Mouse (Mus musculus): ENCODE data around the gene Kdm2a. TPM values are rescaled to one million over a fixed set of nuclear protein-coding genes. Genes with fewer than 3 reads are reported as not detected.

Gene Kdm2a
- polyA plus RNA-seq, 1 experiment, result 20.3 TPM

- H3K27me3 ChIP-seq (ENCODE audit: control insufficient read depth, insufficient read depth, insufficient read length), result no peaks in the 10 kb centered on the region
- H3K79me2 ChIP-seq (ENCODE audit: control insufficient read depth, insufficient read depth), result no peaks in the 10 kb centered on the region
- no peak within 1 kb of the TSS for H3ac ChIP-seq (ENCODE audit: control insufficient read depth, insufficient read length)
- peak within 1 kb of the TSS; percentile 18 for H3K4me3 ChIP-seq
- no peaks in the 10 kb centered on the region for H3K36me3 ChIP-seq (ENCODE audit: control insufficient read depth, insufficient read depth)
- TF ChIP-seq REST (IDR thresholded peaks at IDR 0.05; ENCODE audit: insufficient read depth, insufficient read length) (no peak), TCF3 (IDR thresholded peaks at IDR 0.05; ENCODE audit: insufficient read length, low read depth) (no peak), POLR2A (IDR thresholded peaks at IDR 0.05; ENCODE audit: insufficient read length, low read depth) (peak; percentile 19), CEBPB (IDR thresholded peaks at IDR 0.05; ENCODE audit: insufficient read depth, poor library complexity, severe bottlenecking) (no peak), MYOG (IDR thresholded peaks at IDR 0.05; ENCODE audit: control insufficient read depth in 1 of 3, insufficient read depth in 1 of 3, insufficient read length in 2 of 3, low read depth in 2 of 3) (peak in 1 of 3 experiments; percentile 26), MYOD1 (IDR thresholded peaks at IDR 0.05; ENCODE audit: control insufficient read depth in 1 of 3, insufficient read length in 2 of 3, low read depth in 2 of 3) (no peak), USF1 (IDR thresholded peaks at IDR 0.05; ENCODE audit: low read depth) (no peak), POLR2AphosphoS2 (IDR thresholded peaks at IDR 0.05; ENCODE audit: insufficient read length, low read depth) (peak; percentile 16), TCF12 (IDR thresholded peaks at IDR 0.05; ENCODE audit: insufficient read depth, poor library complexity, severe bottlenecking) (no peak), E2F4 (IDR thresholded peaks at IDR 0.05; ENCODE audit: insufficient read depth) (no peak), SRF (IDR thresholded peaks at IDR 0.05; ENCODE audit: control insufficient read depth, insufficient read length, low read depth) (no peak), MAX (IDR thresholded peaks at IDR 0.05; ENCODE audit: low read depth) (no peak)
- H3K4me2 ChIP-seq (ENCODE audit: low read depth), result peak within 1 kb of the TSS; percentile 19
Observed at GRCm38 (mm10) chr19:4282898-4283553, 115.1 kb downstream of the Kdm2a start, which contains the start of gene Ankrd13d. Gene Ankrd13d, minus strand, starts transcription at chr19:4283137.

DNA sequence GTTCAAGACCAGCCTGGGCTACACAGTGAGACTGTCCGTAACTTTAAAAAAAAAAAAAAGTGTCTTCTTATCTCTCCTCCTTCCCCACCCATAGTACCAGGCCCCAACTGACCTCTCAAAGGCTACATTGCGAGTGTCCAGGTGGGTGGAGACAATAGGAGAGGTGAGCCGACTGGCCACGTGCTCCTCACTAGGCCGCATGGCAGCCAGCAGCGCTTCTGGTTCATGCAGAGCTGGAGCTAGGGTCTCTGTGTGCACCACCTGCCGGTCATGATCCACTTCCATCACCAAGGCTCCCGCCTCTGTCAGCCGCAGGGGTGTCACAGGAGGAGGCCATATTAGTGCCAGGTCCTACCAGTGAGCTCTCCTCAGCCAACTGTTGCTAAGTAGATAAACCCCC lies 117.7 kb downstream of the Kdm2a start:
- H3K36me3 ChIP-seq (ENCODE audit: control insufficient read depth, insufficient read depth), result no peaks in the 10 kb centered on the region
- H3K4me3 ChIP-seq, result no peak overlapping the region
- no peak overlapping the region for H3ac ChIP-seq (ENCODE audit: control insufficient read depth, insufficient read length)
- H3K79me2 ChIP-seq (ENCODE audit: control insufficient read depth, insufficient read depth), result no peaks in the 10 kb centered on the region
- no peaks in the 10 kb centered on the region for H3K27me3 ChIP-seq (ENCODE audit: control insufficient read depth, insufficient read depth, insufficient read length)
- TF ChIP-seq MYOG (IDR thresholded peaks at IDR 0.05; ENCODE audit: control insufficient read depth in 1 of 3, insufficient read depth in 1 of 3, insufficient read length in 2 of 3, low read depth in 2 of 3) (no peak), SRF (IDR thresholded peaks at IDR 0.05; ENCODE audit: control insufficient read depth, insufficient read length, low read depth) (no peak), MYOD1 (IDR thresholded peaks at IDR 0.05; ENCODE audit: control insufficient read depth in 1 of 3, insufficient read length in 2 of 3, low read depth in 2 of 3) (no peak), POLR2A (IDR thresholded peaks at IDR 0.05; ENCODE audit: insufficient read length, low read depth) (no peak), E2F4 (IDR thresholded peaks at IDR 0.05; ENCODE audit: insufficient read depth) (no peak), REST (IDR thresholded peaks at IDR 0.05; ENCODE audit: insufficient read depth, insufficient read length) (no peak), POLR2AphosphoS2 (IDR thresholded peaks at IDR 0.05; ENCODE audit: insufficient read length, low read depth) (no peak)
- H3K4me2 ChIP-seq (ENCODE audit: low read depth), result no peak overlapping the region

DNA sequence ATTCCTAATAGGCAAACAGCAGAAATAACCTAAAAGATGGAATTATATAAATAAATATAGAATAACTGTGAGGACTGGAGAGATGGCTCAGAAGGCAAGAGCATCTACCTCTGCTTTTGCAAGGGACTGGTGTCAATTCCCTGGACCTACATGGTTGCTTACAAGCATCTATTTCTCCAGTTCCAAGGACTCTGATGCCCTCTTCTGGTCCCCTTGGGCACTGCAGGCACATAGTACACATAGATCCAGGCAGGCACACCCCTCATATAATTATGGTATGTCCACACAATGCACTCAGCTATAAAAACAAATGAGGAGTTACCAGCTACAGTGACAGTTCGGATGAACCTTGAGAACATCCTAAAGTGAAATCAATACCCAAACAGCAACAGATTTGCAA lies 118.6 kb downstream of the Kdm2a start:
- no peak overlapping the region for H3ac ChIP-seq (ENCODE audit: control insufficient read depth, insufficient read length)
- no peaks in the 10 kb centered on the region for H3K79me2 ChIP-seq (ENCODE audit: control insufficient read depth, insufficient read depth)
- H3K4me2 ChIP-seq (ENCODE audit: low read depth), result no peak overlapping the region
- TF ChIP-seq MYOD1 (IDR thresholded peaks at IDR 0.05; ENCODE audit: control insufficient read depth in 1 of 3, insufficient read length in 2 of 3, low read depth in 2 of 3) (no peak), TCF12 (IDR thresholded peaks at IDR 0.05; ENCODE audit: insufficient read depth, poor library complexity, severe bottlenecking) (no peak), USF1 (IDR thresholded peaks at IDR 0.05; ENCODE audit: low read depth) (no peak), POLR2AphosphoS2 (IDR thresholded peaks at IDR 0.05; ENCODE audit: insufficient read length, low read depth) (no peak), POLR2A (IDR thresholded peaks at IDR 0.05; ENCODE audit: insufficient read length, low read depth) (no peak), MAX (IDR thresholded peaks at IDR 0.05; ENCODE audit: low read depth) (no peak), REST (IDR thresholded peaks at IDR 0.05; ENCODE audit: insufficient read depth, insufficient read length) (no peak), MYOG (IDR thresholded peaks at IDR 0.05; ENCODE audit: control insufficient read depth in 1 of 3, insufficient read depth in 1 of 3, insufficient read length in 2 of 3, low read depth in 2 of 3) (no peak), SRF (IDR thresholded peaks at IDR 0.05; ENCODE audit: control insufficient read depth, insufficient read length, low read depth) (no peak), E2F4 (IDR thresholded peaks at IDR 0.05; ENCODE audit: insufficient read depth) (no peak), CEBPB (IDR thresholded peaks at IDR 0.05; ENCODE audit: insufficient read depth, poor library complexity, severe bottlenecking) (no peak), TCF3 (IDR thresholded peaks at IDR 0.05; ENCODE audit: insufficient read length, low read depth) (no peak)
- no peak overlapping the region for H3K4me3 ChIP-seq
- H3K36me3 ChIP-seq (ENCODE audit: control insufficient read depth, insufficient read depth), result no peaks in the 10 kb centered on the region
- no peaks in the 10 kb centered on the region for H3K27me3 ChIP-seq (ENCODE audit: control insufficient read depth, insufficient read depth, insufficient read length)

GRCm38 (mm10) chr19:4270972-4271371 lies 127.1 kb downstream of the Kdm2a start:
- Histone ChIP-seq H3ac (ENCODE audit: control insufficient read depth, insufficient read length) (no peak overlapping the region), H3K27me3 (ENCODE audit: control insufficient read depth, insufficient read depth, insufficient read length) (no peaks in the 10 kb centered on the region), H3K79me2 (ENCODE audit: control insufficient read depth, insufficient read depth) (no peaks in the 10 kb centered on the region), H3K4me2 (ENCODE audit: low read depth) (no peak overlapping the region), H3K4me3 (no peak overlapping the region), H3K36me3 (ENCODE audit: control insufficient read depth, insufficient read depth) (no peaks in the 10 kb centered on the region)
- no peak for TF ChIP-seq USF1 (IDR thresholded peaks at IDR 0.05; ENCODE audit: low read depth)
- TF ChIP-seq CEBPB (IDR thresholded peaks at IDR 0.05; ENCODE audit: insufficient read depth, poor library complexity, severe bottlenecking), result no peak
- no peak for TF ChIP-seq POLR2AphosphoS2 (IDR thresholded peaks at IDR 0.05; ENCODE audit: insufficient read length, low read depth)
- TF ChIP-seq TCF12 (IDR thresholded peaks at IDR 0.05; ENCODE audit: insufficient read depth, poor library complexity, severe bottlenecking), result no peak
- no peak for TF ChIP-seq MYOG (IDR thresholded peaks at IDR 0.05; ENCODE audit: control insufficient read depth in 1 of 3, insufficient read depth in 1 of 3, insufficient read length in 2 of 3, low read depth in 2 of 3)
- TF ChIP-seq TCF3 (IDR thresholded peaks at IDR 0.05; ENCODE audit: insufficient read length, low read depth), result no peak
- TF ChIP-seq MAX (IDR thresholded peaks at IDR 0.05; ENCODE audit: low read depth), result no peak

All from myocyte (in vitro differentiated cells).